Mouse (Mus musculus) intestine, embryonic 15.5 days (tissue): ENCODE results near the gene Trak1. TPM values are rescaled to one million over a fixed set of nuclear protein-coding genes. Genes with fewer than 3 reads are reported as not detected.

Source experiments
- ATAC-seq: fragments of 200-750 bp; cut with Nextera tagmentation; 2 replicates; pipeline ENCODE4 v1.8.0; 2017; ENCODE audit warnings: moderate TSS enrichment, moderate library complexity
- H3K27ac ChIP-seq: fragments of 300-500 bp; sonication (generic); 2 replicates; pipeline ENCODE4 v1.5.1; 2015; ENCODE audit warnings: mild to moderate bottlenecking, inconsistent platforms
- H3K27me3 ChIP-seq: fragments of 300-500 bp; sonication (generic); replicated peaks from 2 replicates; pipeline ENCODE4 v1.6.1; 2015; ENCODE audit warnings: inconsistent platforms
- H3K36me3 ChIP-seq: fragments of 300-500 bp; sonication (generic); 2 replicates; pipeline ENCODE4 v1.6.1; 2015; ENCODE audit warnings: inconsistent platforms
- H3K4me1 ChIP-seq: fragments of 300-500 bp; sonication (generic); replicated peaks from 2 replicates; pipeline ENCODE4 v1.6.1; 2015; ENCODE audit warnings: inconsistent platforms
- H3K4me2 ChIP-seq: fragments of 300-500 bp; sonication (generic); replicated peaks from 2 replicates; pipeline ENCODE4 v1.6.1; 2015; ENCODE audit warnings: mild to moderate bottlenecking, inconsistent platforms
- H3K4me3 ChIP-seq: fragments of 300-500 bp; sonication (generic); replicated peaks from 2 replicates; pipeline ENCODE4 v1.5.1; 2015; ENCODE audit warnings: inconsistent platforms
- H3K9ac ChIP-seq: fragments of 300-500 bp; sonication (generic); 2 replicates; pipeline ENCODE4 v1.6.1; 2015; ENCODE audit warnings: inconsistent platforms
- H3K9me3 ChIP-seq: fragments of 300-500 bp; sonication (generic); 2 replicates; pipeline ENCODE4 v1.6.1; 2016; ENCODE audit warnings: inconsistent platforms
- WGBS: fragments of 180-500 bp; shearing (Covaris S2); methylation state at CpG from one replicate; pipeline ENCODE4 v1.1.7; 2015; 5-methylcytosine and 5-hydroxymethylcytosine counted together
- polyA plus RNA-seq: library from polyadenylated mRNA; unstranded; fragments of >200 nt; fragmentation: Nextera tagmentation; extraction: Ambion mirVana; gene quantifications from 2 replicates; pipeline ENCODE4 v1.2.1, GENCODE M21; 2015

Trak1 gene
- polyA plus RNA-seq, 1 experiment from 2014 or later: 20.9 TPM

- H3K4me1 ChIP-seq: peaks cover 59% of the 10 kb centered on the region
- H3K9me3 ChIP-seq: no peaks in the 10 kb centered on the region
- no peaks in the 10 kb centered on the region for H3K27me3 ChIP-seq
- H3K4me2 ChIP-seq: no peak overlapping the region
- no peak overlapping the region for H3K9ac ChIP-seq
- H3K36me3 ChIP-seq: no peaks in the 10 kb centered on the region
- H3K27ac ChIP-seq: no peak overlapping the region
- no peak overlapping the region for H3K4me3 ChIP-seq
- 0 out of 2 replicates have a peak, but pooled peaks have one; percentile 14 for ATAC-seq
- 64% methylated on average over 4 of the region's 4 CpGs for WGBS
These were observed 57.6 kb downstream of the Trak1 start for GRCm38 (mm10) chr9:121354792-121355390.

- peak overlapping the region; percentile 51 for H3K27ac ChIP-seq
These were observed 58.3 kb downstream of the Trak1 start for GRCm38 (mm10) chr9:121355431-121356141.

GRCm38 (mm10) chr9:121357102-121357501 lies 59.8 kb downstream of the Trak1 start:
- ATAC-seq: no peak
- Histone ChIP-seq H3K27ac (no peak overlapping the region), H3K4me2 (no peak overlapping the region), H3K9ac (no peak overlapping the region), H3K27me3 (no peaks in the 10 kb centered on the region), H3K9me3 (no peaks in the 10 kb centered on the region), H3K4me1 (peaks cover 52% of the 10 kb centered on the region), H3K36me3 (no peaks in the 10 kb centered on the region), H3K4me3 (no peak overlapping the region)
- 78% methylated on average over 5 of the region's 5 CpGs for WGBS

More at GRCm38 (mm10) chr9:121355431-121356141, 58.3 kb downstream of the Trak1 start:
- Histone ChIP-seq H3K36me3 (no peaks in the 10 kb centered on the region), H3K9me3 (no peaks in the 10 kb centered on the region), H3K4me1 (peaks cover 60% of the 10 kb centered on the region), H3K4me3 (no peak overlapping the region), H3K27me3 (no peaks in the 10 kb centered on the region), H3K4me2 (no peak overlapping the region), H3K9ac (peak overlapping the region; percentile 23; the same call in 1 of the 2 replicates)
- no peak for ATAC-seq
- 68% methylated on average over 9 of the region's 9 CpGs for WGBS

- Histone ChIP-seq H3K27me3 (no peaks in the 10 kb centered on the region), H3K9ac (no peak overlapping the region), H3K4me1 (peaks cover 46% of the 10 kb centered on the region), H3K9me3 (no peaks in the 10 kb centered on the region), H3K4me3 (no peak overlapping the region), H3K27ac (no peak overlapping the region), H3K4me2 (no peak overlapping the region), H3K36me3 (no peaks in the 10 kb centered on the region)
- 87% methylated on average over 16 of the region's 16 CpGs for WGBS
- ATAC-seq: no peak
These were observed 60.4 kb downstream of the Trak1 start for GRCm38 (mm10) chr9:121357582-121358275.

- no peak overlapping the region for H3K4me3 ChIP-seq
- H3K9ac ChIP-seq: no peak overlapping the region
- H3K36me3 ChIP-seq: no peaks in the 10 kb centered on the region
- ATAC-seq: no peak
- H3K27ac ChIP-seq: no peak overlapping the region
- H3K9me3 ChIP-seq: no peaks in the 10 kb centered on the region
- no peaks in the 10 kb centered on the region for H3K27me3 ChIP-seq
- peaks cover 41% of the 10 kb centered on the region for H3K4me1 ChIP-seq
- 47% methylated on average over 8 of the region's 8 CpGs for WGBS
- no peak overlapping the region for H3K4me2 ChIP-seq
These were observed 61.1 kb downstream of the Trak1 start for GRCm38 (mm10) chr9:121358418-121358817.

GRCm38 (mm10) chr9:121359266-121359972 lies 62.1 kb downstream of the Trak1 start:
- Histone ChIP-seq H3K9ac (no peak overlapping the region), H3K27ac (peak overlapping the region; percentile 11; the same call in 1 of the 2 replicates), H3K4me3 (no peak overlapping the region), H3K4me1 (peaks cover 41% of the 10 kb centered on the region), H3K36me3 (peaks cover 4% of the 10 kb centered on the region), H3K4me2 (no peak overlapping the region), H3K27me3 (no peaks in the 10 kb centered on the region), H3K9me3 (no peaks in the 10 kb centered on the region)
- 62% methylated on average over 3 of the region's 3 CpGs for WGBS
- no peak for ATAC-seq

- H3K27ac ChIP-seq: peak overlapping the region; percentile 88
- H3K36me3 ChIP-seq: peaks cover 5% of the 10 kb centered on the region
- 31% methylated on average over 11 of the region's 12 CpGs for WGBS
- H3K9me3 ChIP-seq: no peaks in the 10 kb centered on the region
- peak overlapping the region; percentile 28 for H3K4me2 ChIP-seq
- H3K4me1 ChIP-seq: peaks cover 33% of the 10 kb centered on the region
- peak; percentile 44; the same call in 1 of the 2 replicates for ATAC-seq
- H3K4me3 ChIP-seq: no peak overlapping the region
- no peaks in the 10 kb centered on the region for H3K27me3 ChIP-seq
- H3K9ac ChIP-seq: no peak overlapping the region
These were observed 63.1 kb downstream of the Trak1 start for GRCm38 (mm10) chr9:121360327-121360954.

- Histone ChIP-seq H3K9ac (no peak overlapping the region), H3K9me3 (no peaks in the 10 kb centered on the region), H3K4me1 (peaks cover 27% of the 10 kb centered on the region), H3K36me3 (peaks cover 5% of the 10 kb centered on the region), H3K27ac (peak overlapping the region; percentile 88), H3K4me3 (no peak overlapping the region), H3K27me3 (no peaks in the 10 kb centered on the region), H3K4me2 (peak overlapping the region; percentile 28; the same call in 1 of the 2 replicates)
- ATAC-seq: peak; percentile 24; the same call in 1 of the 2 replicates
- 45% methylated on average over 9 of the region's 9 CpGs for WGBS
These were observed 63.7 kb downstream of the Trak1 start for GRCm38 (mm10) chr9:121361010-121361409.

- H3K9me3 ChIP-seq: no peaks in the 10 kb centered on the region
- no peak overlapping the region for H3K4me2 ChIP-seq
- ATAC-seq: no peak
- WGBS: 84% methylated on average over 19 of the region's 19 CpGs
- no peak overlapping the region for H3K4me3 ChIP-seq
- no peaks in the 10 kb centered on the region for H3K27me3 ChIP-seq
- peaks cover 5% of the 10 kb centered on the region for H3K36me3 ChIP-seq
- H3K9ac ChIP-seq: no peak overlapping the region
- H3K27ac ChIP-seq: no peak overlapping the region
- peaks cover 17% of the 10 kb centered on the region for H3K4me1 ChIP-seq
These were observed 66.6 kb downstream of the Trak1 start for GRCm38 (mm10) chr9:121363932-121364331.

GRCm38 (mm10) chr9:121366135-121366863 lies 69.0 kb downstream of the Trak1 start:
- Histone ChIP-seq H3K9ac (no peak overlapping the region), H3K36me3 (peaks cover 5% of the 10 kb centered on the region), H3K27me3 (no peaks in the 10 kb centered on the region), H3K4me2 (no peak overlapping the region), H3K27ac (no peak overlapping the region), H3K4me3 (no peak overlapping the region), H3K4me1 (peaks cover 17% of the 10 kb centered on the region), H3K9me3 (no peaks in the 10 kb centered on the region)
- 68% methylated on average over 18 of the region's 18 CpGs for WGBS
- ATAC-seq: no peak

- no peak overlapping the region for H3K4me3 ChIP-seq
- WGBS: 61% methylated on average over 12 of the region's 12 CpGs
These were observed 69.6 kb downstream of the Trak1 start for GRCm38 (mm10) chr9:121366864-121367245.

More at GRCm38 (mm10) chr9:121366864-121367245, 69.6 kb downstream of the Trak1 start:
- Histone ChIP-seq H3K27ac (no peak overlapping the region), H3K36me3 (peaks cover 5% of the 10 kb centered on the region), H3K4me1 (peaks cover 19% of the 10 kb centered on the region), H3K4me2 (no peak overlapping the region), H3K9ac (no peak overlapping the region), H3K27me3 (no peaks in the 10 kb centered on the region), H3K9me3 (no peaks in the 10 kb centered on the region)
- no peak for ATAC-seq
